Mouse (Mus musculus) MN1 (cell line): ENCODE results near the gene Dmrtc2.
"Not testable (repeated sequence)": the region's sequence is repeated elsewhere in the genome, so short reads cannot be mapped to it uniquely, and the experiment has no call there.

ENCODE experiments used
- DNase-seq: peaks from one replicate; pipeline ENCODE4 v3.0.0-alpha.2; 2016; ENCODE audit warnings: low spot score

The Dmrtc2 gene

DNA sequence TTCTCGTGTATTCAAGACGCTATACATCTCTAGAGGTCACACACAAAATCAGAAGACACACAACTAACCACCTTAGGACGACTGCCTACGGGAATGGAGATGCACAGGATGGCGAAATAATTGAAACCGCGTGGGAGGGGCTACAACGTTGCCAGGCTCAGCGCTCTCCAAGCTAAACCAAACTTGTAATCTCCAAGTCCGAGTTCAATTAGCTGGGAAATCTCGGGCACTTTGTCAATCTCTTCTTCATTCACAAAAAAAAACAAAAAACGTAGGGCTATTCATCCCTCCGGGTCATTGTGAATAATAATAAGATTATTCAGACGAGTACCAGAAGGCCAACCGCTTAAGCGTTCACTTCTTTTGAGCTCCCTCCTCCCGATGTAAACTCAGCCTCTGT is 777 bp upstream of the Dmrtc2 start:
- no peak for DNase-seq

DNA sequence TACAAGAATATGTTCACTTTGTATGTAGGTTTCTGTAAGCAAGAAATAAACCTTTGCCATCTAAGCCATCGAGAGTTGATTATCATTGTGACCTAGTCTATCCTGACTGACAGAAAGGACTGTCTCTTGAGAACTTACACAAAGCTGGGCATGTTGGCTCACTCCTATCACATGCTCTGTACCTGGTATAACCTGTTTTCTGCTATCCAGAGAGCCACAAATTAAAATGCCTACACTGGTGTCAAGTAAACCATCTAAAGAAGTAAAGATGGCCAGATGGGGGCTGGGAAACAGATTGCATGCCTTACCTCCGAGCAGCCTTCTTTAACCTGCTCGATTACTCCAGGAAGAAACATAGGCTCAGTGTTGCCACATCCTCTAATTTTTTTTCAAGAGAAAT is 7.7 kb downstream of the Dmrtc2 start:
- no peak for DNase-seq

DNA sequence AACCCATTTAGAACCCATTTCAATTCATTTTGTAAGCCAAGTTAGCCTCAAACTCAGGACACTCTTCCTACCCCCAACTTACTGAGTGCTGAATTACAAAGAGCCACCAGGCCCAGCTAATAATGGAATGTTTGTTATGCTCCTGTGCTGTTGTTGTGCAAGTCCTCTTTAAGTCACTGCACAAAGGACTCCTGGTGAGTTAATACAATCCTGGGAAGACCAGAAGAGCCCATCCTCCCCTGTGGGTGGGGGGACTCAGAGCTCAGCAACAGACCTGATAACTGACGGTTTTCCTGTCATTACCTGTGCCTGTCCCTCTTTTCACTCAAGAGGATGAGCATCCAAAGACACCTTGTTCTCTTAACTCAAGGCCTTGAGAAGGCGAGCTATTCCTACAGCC is 9.8 kb downstream of the Dmrtc2 start:
- no peak for DNase-seq

DNA sequence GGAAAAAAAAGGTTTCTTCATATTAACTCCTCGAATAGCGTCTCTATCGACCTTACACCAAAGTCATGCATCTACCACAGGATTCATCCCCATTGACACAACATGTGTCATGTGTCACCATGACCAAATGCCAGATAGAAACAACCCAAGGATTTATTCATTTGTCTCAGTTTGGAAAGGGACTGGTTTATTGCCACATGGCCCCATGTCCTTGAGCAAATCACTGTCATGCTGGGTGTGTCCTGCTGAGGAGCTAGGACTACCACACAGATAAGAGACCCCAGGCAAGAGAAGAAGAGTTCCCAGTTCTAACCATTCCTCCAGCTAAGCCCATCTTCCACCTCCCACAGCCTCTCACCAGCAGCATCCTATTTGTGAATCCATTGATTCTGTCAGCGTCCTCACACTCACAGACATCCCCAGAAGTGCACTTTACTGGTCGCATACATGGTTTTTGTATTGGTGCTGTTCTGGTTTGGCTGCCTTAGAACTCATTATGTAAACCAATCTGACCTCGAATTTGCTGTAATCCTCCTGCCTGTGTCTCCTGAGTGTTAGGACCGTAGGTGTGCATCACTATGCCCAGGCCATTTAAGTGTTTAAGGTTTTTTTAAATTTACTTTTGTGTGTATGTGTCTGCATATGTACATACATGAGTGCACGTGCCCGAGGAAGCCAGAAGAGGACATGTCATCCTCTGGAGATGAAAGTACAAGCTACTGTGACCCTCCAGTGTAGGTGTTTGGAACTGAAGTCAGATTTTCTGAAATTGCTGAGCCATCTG is 12.8 kb downstream of the Dmrtc2 start:
- no peak for DNase-seq

DNA sequence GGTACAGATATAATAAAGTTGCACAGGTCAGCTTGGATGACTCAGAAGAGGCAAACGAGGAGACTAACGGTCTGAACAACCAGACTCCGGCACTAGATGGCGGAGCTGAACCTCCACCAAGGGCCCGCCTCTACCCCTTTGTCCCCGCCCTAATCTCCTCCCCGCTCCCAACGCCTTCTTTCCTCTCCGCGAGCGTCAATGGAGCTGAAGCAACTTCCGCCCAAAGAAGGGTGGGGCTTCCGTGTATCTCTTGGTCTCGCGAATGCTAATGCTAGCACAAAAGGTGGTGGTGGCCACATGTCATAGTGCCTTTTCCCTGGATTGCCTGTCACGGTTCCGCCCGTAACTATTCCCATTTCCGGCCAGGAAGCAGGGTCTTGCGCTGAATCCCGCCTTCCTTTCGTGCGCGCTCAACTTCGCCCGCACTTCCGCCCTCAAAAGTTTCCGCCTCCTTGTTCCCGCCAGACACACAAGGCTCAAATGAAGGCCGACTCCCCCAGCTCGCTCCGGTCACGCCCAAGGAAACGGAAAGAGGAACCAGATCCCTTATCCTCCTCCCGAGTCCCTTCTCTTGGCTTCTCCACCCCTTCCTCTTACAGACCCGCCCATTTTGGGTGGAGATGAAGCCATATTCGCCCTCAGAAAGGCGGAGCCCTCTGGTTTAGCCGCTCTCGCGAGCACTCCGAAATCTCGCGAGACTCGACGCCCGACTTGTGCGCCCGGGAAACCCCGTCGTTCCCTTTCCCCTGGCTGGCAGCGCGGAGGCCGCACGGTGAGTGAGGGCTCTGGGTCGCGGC is 14.2 kb downstream of the Dmrtc2 start, which contains the start of gene Rps19:
TSS of gene Rps19 (plus strand) at position 476 of the 797 bp plus-strand sequence.
- DNase-seq, result peak; percentile 99

DNA sequence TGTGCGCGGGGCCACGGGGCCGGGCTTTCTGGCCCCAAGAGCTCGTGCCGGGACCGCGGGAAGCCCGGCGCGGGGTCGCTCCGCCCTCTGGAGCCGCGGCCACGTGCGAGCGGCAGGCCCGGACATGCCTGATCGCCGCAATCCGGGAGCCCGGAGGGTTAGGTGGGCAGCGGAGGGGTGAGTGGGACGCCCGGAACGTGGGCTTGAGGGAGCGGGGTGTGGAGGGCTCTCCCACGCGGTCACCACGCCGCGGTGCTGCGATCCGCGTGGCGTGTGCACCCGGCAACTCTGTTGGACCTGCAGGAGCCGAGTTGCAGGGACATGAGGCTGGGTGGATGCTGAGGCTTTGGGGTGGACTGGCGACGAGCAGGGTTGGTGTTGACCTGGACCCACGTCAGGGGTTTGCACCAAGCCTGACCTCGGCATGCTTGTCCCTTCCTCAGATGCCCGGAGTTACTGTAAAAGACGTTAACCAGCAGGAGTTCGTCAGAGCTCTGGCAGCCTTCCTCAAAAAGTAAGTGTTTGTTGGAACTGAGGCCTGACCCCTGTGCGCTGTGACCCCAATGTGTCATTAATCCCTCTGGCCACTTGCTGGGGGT is 14.9 kb downstream of the Dmrtc2 start:
- no peak for DNase-seq

DNA sequence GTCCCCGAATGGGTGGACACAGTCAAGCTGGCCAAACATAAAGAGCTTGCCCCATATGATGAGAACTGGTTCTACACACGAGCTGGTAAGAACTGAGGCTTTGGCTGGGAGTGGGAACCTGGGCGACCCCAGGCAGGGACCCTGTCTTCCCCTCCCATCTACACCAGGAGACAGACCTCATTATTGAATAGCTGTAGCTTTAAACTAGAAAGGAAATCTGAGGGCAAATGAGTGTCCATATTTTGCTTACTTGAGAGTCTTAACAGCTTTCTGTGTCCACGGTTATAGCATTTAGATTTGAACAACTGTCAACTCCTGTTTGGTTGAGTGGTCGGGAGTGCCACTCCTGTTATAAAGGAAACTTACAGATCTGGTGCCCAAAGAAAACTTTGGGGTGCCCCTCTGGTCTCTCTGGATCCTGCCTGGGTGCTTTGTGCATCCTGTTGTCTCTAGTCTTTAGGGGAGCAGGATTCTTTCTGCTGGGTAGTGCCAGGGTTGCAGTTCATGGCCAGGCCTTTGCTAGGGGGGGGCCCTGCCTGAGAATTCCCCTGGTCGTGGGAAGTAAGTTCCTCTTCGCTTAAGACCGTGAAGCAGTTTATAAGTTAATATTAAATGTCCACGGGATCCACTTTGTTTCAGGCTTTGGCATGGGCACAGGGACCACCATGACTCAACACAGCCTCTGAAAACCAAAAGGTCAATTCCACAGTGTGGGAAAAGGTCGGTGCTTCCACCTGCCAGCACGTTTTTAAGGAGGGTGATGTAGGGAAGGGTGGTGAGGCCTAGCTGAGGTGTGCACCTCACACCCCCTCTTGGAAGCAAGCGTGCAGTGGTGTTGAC is 15.8 kb downstream of the Dmrtc2 start:
- no peak for DNase-seq

DNA sequence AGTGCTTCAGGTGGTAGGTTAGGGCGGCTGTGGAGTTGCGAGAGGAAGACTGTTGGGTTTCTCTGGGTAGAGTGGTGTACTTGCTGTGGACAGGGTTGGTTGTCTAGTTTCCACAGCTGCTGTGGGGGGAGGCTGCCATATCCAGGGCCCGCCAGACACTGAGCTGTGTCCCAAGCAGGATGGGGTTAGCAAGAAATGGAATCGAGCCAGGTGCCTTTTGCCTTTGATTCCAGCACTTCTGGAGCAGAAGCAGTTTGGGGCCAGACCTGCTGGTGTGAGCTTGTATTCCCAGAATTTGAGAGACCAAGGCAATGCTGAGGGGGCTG is 16.4 kb downstream of the Dmrtc2 start:
- peak; percentile 22 for DNase-seq

DNA sequence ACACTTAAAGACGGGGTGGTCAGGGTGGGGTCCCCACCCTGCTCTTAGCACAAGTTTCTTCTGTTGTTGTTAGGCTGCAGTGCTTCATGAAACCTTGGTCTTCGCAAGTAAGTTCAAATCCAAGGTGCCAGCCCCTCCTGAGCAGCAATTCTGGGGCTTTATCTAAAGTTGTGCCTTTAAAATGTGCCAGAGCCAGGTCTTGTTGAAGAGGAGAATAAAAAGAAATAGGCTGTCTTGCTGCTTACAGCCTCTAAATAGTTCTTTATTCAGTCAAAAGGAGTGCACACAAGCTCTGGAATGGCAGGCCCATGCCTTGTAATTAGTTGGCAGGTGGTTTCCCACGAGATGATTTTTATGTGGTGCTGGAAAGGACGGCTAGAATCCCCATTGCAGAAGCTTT is 17.2 kb downstream of the Dmrtc2 start:
- no peak for DNase-seq

DNA sequence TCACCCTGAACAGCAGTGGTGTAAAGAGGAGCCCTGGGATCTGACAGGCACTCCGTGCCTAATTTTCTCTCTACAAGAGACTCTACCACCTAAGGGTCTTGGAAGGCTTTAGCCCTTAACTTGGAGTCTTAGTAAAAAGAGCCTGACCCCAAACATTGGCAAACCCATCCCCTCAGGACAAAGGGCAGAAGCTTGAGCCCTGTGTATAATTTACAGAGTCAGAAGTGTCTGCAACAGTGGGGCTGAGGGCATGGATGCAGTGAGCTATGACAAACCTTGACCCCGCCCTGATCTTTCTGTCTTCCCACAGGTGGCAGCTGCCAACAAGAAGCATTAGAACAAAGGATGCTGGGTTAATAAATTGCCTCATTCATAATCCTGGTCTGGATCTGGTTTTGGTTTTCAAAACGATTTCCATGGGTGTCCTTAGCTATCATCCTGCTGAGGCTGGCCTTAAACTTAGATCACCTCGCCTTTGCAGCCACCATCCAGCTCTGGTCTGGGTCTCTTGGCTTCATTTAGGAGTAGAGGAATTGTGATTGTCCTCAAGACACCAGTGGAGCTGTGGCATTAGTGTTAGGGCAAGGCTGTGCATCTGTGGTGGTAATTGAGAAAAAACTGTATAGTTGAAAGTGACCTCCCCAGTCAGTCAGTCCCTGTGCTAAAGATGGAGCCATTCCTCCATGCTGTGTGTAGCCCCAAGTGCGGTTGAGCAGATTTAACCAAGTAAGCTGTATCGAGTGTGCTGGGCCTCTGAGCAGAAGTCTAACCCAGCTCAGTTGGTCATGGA is 19.8 kb downstream of the Dmrtc2 start:
- peak; percentile 30 for DNase-seq

DNA sequence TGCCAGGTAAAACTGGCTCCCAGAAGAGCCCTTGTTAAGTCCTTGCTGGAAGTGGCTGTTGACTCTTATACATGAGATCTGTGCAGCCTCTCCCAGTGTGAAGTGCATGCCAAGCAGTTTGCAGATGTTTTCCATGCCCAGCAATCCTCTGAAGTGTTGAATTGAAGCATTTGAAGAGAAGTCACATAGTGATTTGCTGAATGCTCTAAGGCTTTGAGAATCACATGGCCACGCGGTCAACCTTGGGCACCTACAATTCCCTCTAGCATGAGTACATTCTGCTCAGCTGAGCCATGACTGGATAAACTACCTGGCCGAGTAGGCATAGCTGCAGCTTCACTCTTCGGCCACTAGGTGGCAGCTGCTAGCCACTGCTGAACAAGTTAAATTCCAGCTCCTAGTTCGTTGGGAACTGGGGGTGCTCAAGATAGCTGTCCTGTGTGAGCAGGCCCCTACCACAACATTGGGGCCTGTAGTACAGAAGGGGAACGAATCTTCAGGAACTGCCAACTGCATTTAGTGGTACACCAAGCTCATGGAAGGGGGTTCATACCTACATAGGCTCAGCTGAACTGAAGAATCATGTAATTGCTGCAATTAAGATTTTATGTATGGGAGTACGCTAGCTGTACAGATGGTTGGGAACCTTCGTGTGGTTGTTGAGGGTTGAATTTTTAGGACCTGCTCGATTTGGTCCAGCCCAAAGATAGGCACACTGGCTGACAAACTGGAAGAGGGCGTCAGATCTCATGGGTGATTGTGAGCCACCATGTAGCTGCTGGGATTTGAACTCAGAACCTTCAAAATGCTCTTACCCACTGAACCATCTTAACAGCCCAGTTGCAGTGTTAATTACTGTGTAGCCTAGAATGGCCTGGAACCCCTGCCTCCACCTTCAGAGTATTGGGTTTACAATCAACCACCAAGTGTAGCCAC is 20.7 kb downstream of the Dmrtc2 start:
- DNase-seq, result peak; percentile 85

DNA sequence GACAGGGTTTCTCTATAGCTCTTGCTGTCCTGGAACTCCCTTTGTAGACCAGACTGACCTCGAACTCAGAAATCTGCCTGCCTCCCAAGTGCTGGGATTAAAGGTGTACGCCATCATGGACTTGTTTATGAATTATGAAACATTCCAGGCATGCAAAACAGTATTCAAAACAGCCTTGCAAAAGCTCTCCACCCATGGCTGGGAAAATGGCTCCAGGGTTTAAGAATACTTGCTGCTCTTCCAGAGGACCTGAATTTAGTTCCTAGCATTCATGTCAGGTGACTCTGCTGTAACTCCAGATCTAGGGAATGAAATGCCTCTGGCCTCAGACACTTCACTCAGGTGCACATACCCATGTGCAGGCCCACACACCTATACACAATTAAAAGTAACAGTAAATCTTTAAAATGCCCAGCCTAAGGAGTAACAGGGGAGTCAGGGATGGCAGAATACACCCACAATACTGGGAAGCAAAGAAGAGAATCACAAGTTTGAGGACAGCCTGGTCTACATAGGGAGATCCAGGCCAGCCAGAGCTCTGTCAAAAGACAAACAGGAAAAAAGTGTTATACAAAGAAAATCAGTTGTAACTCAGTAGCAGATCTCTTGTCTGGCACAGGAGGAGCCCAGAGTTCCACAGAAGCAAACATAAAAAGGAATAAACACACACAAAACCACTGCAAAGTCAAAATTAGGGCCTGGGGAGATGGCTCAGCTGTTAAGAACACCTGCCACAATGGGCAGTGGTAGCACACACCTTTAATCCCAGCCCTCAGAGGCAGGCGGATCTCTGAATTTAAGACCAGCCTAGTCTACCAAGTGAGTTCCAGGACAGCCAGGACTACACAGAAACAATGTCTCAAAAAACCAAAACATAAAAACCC is 21.6 kb downstream of the Dmrtc2 start:
- DNase-seq, result no peak

DNA sequence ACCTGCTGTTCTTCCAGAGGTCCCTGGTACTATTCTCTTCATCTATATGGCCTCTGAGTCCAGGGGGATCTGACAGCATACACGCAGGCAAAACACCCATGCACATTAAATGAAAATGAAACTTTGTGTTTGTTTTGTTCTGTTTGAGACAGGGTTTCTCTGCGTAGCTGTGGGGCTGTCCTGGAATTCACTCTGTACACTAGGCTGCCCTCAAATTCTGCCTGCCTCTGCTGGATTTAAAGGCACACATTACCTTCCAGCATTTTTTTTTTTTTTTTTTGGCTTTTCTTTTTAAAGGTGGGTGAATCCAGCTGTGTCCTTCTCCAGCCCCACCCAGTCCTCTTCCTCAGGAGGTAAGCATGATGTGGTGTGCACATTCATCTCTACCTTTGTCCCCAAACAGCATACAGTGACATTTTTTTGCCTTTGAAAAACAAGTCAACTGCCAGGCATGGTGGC is 22.3 kb downstream of the Dmrtc2 start:
- no peak for DNase-seq

DNA sequence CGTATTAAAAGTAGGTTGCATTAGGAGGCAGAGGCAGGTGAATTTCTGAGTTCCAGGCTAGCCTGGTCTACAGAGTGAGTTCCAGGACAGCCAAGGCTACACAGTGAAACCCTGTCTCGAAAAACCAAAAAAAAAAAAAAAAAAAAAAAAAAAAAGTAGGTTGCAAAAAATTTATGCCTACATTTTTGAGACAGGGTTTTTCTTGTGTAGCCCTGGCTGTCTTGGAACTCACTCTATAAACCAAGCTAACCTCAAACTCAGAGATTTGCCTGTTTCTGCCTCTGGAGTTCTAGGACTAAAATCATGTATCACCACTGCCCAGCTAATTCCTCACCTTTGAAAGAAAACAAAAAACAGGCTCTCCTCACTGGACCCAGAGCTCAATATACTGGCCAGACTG is 25.9 kb downstream of the Dmrtc2 start:
- DNase-seq, result not testable (repeated sequence)

DNA sequence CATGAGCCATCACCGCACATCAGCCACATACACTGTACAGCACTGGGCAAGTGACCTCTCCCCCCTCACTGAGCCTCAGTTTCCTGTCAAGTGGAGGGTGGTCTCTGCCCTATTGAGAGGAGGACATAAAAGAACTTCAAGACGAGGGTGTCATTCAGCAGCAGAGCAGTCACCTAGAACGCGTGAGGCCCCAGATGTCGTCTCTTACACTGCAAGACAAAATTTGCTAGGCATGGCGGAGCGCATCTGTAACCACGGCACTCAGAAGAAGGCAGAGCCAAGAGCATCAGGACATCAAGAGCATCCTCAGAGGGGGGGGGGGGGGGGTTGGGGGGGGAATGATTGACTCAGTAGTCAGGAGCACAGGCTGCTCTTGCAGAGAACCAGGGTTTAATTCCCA is 26.4 kb downstream of the Dmrtc2 start:
- DNase-seq, result no peak

DNA sequence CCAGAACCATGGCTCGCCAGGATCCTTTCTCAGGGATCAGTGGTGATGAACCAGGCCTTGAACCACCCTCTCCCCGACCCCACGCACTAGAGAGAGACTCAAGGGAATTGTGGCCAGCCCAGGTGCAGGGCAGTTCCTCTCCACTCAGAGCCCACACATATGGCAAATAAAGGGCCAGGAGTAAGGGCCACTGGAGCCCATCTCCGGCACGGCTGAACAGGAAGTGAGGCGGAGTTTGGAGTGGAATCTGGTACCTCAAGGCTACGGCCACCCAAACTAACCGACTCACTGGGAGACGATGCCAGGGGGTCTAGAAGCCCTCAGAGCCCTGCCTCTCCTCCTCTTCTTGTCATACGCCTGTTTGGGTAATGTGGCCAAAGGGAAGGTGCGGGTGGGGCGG is 27.4 kb downstream of the Dmrtc2 start, which contains the start of gene Cd79a:
TSS of gene Cd79a (plus strand) at position 158 of the 400 bp plus-strand sequence.
- DNase-seq, result no peak

DNA sequence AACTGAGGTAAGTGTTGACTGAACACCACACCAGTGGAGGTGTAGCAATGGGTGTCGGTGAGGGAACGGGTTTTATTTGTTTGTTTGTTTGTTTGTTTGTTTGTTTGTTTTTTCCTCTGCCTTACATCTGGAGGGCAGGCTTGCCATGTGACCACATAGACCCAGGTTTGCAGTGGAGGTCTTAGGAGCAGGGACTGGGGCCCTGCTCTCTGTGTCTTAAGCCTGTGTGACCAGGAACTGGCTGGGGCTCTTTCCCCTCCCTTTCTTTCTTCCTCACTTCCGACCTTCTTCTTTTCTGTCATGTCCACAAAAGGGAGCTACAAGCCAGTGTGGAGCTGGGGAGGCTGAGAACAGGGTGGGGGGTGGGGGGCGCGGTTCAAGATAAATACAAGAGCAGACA is 28.1 kb downstream of the Dmrtc2 start:
- no peak for DNase-seq

DNA sequence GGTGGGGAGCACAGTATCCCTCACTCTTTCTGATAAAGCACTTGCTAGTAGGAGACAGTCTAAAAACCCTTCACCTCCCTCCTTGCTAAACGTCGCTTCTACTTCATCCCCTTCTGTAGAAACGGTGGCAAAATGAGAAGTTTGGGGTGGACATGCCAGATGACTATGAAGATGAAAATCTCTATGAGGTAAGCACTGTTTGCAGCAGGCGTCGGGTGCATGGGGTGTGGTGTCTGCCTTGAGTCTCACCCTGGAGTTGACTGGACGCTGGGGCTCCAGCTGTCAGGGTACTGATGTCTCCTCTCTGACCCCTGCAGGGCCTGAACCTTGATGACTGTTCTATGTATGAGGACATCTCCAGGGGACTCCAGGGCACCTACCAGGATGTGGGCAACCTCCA is 31.3 kb downstream of the Dmrtc2 start:
- DNase-seq, result peak; percentile 19

DNA sequence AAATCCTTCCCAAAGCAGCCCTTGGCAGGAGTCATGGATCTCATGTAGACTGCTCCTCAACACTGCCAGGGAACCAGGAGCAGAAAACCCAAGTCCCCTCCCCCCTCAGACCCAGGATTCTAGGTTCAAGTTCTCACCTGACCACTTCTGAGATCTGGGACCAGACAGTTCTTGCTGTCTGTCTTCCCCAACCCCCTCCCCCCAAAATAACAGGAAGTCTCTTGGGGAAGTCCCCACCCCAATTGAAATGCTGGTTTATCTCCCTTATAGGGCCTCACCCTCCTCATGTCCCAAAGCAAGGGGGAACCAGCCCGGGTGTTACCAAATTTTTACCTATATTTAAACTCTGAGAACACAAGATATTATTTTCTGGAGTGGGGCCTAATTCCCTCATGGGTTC is 32.0 kb downstream of the Dmrtc2 start:
- peak; percentile 22 for DNase-seq
